Mouse (Mus musculus) G1E-ER4 (cell line): Measurements from ENCODE around the gene Mapkapk3. TPM values are rescaled to one million over a fixed set of nuclear protein-coding genes. Genes with fewer than 3 reads are reported as not detected.

Source experiments
- GATA1 ChIP-seq: IDR thresholded peaks from one replicate; pipeline ENCODE4 v1.8.0; 2012; ENCODE audit warnings: low read length, inconsistent platforms
- polyA plus RNA-seq: library from polyadenylated mRNA; stranded (reverse); fragments of >175 nt; gene quantifications from 2 replicates; pipeline ENCODE4 v1.2.3, GENCODE M21; 2012

Mapkapk3 gene
- polyA plus RNA-seq, 1 experiment = 51.9 TPM

GRCm38 (mm10) chr9:107300224-107300973 lies 10.7 kb upstream of the Mapkapk3 start:
- no peak for TF ChIP-seq GATA1

GRCm38 (mm10) chr9:107299783-107300182 lies 10.1 kb upstream of the Mapkapk3 start:
- no peak for TF ChIP-seq GATA1

GRCm38 (mm10) chr9:107298876-107299275 lies 9.2 kb upstream of the Mapkapk3 start:
- no peak for TF ChIP-seq GATA1

- TF ChIP-seq GATA1 = no peak
These were observed 8.5 kb upstream of the Mapkapk3 start for GRCm38 (mm10) chr9:107298059-107298780.

GRCm38 (mm10) chr9:107297658-107298057 lies 8.0 kb upstream of the Mapkapk3 start:
- TF ChIP-seq GATA1 = no peak

GRCm38 (mm10) chr9:107297059-107297458 lies 7.4 kb upstream of the Mapkapk3 start:
- TF ChIP-seq GATA1 = no peak

GRCm38 (mm10) chr9:107296501-107296965 lies 6.9 kb upstream of the Mapkapk3 start:
- no peak for TF ChIP-seq GATA1

GRCm38 (mm10) chr9:107296041-107296440 lies 6.4 kb upstream of the Mapkapk3 start:
- no peak for TF ChIP-seq GATA1

GRCm38 (mm10) chr9:107296016-107296040 lies 6.2 kb upstream of the Mapkapk3 start, which contains the start of gene Cish:
TSS of gene Cish (plus strand) at chr9:107296026.
- TF ChIP-seq GATA1 = no peak

- TF ChIP-seq GATA1 = peak; percentile 55
These were observed 5.9 kb upstream of the Mapkapk3 start for GRCm38 (mm10) chr9:107295616-107296015.

- TF ChIP-seq GATA1 = no peak
These were observed 4.6 kb upstream of the Mapkapk3 start for GRCm38 (mm10) chr9:107294249-107294648.

- no peak for TF ChIP-seq GATA1
These were observed 1.2 kb upstream of the Mapkapk3 start for GRCm38 (mm10) chr9:107290897-107291296.

GRCm38 (mm10) chr9:107288711-107289110 lies 966 bp downstream of the Mapkapk3 start:
- no peak for TF ChIP-seq GATA1

- no peak for TF ChIP-seq GATA1
These were observed 1.5 kb downstream of the Mapkapk3 start for GRCm38 (mm10) chr9:107288105-107288650.

GRCm38 (mm10) chr9:107287294-107287693 lies 2.4 kb downstream of the Mapkapk3 start:
- TF ChIP-seq GATA1 = no peak

- TF ChIP-seq GATA1 = no peak
These were observed 4.7 kb downstream of the Mapkapk3 start for GRCm38 (mm10) chr9:107285009-107285408.

- no peak for TF ChIP-seq GATA1
These were observed 6.7 kb downstream of the Mapkapk3 start for GRCm38 (mm10) chr9:107282951-107283350.
